Mouse (Mus musculus) hindbrain, embryonic 12.5 days (tissue): ENCODE results near the gene Lzic. TPM values are rescaled to one million over a fixed set of nuclear protein-coding genes. Genes with fewer than 3 reads are reported as not detected.
A peak's percentile ranks its signal among the peaks of the same experiment; 100 is the strongest.
"Not testable (repeated sequence)": the region's sequence is repeated elsewhere in the genome, so short reads cannot be mapped to it uniquely, and the experiment has no call there.

ENCODE experiments used
- ATAC-seq: fragments of 200-750 bp; cut with Nextera tagmentation; 2 replicates; pipeline ENCODE4 v1.8.0; 2017; ENCODE audit warnings: moderate TSS enrichment; ENCODE audit not compliant: low FRiP score
- H3K27ac ChIP-seq: fragments of 300-500 bp; sonication (generic); 2 replicates; pipeline ENCODE4 v1.5.1; 2016; ENCODE audit warnings: mild to moderate bottlenecking
- H3K27me3 ChIP-seq: fragments of 300-500 bp; sonication (generic); 2 replicates; pipeline ENCODE4 v1.6.1; 2016; ENCODE audit warnings: mild to moderate bottlenecking
- H3K36me3 ChIP-seq: fragments of 300-500 bp; sonication (generic); 2 replicates; pipeline ENCODE4 v1.6.1; 2016; ENCODE audit warnings: mild to moderate bottlenecking
- H3K4me1 ChIP-seq: fragments of 300-500 bp; sonication (generic); 2 replicates; pipeline ENCODE4 v1.6.1; 2016
- H3K4me2 ChIP-seq: fragments of 300-500 bp; sonication (generic); replicated peaks from 2 replicates; pipeline ENCODE4 v1.6.1; 2016; ENCODE audit warnings: mild to moderate bottlenecking
- H3K4me3 ChIP-seq: fragments of 300-500 bp; sonication (generic); 2 replicates; pipeline ENCODE4 v1.5.1; 2016; ENCODE audit warnings: mild to moderate bottlenecking
- H3K9ac ChIP-seq: fragments of 300-500 bp; sonication (generic); 2 replicates; pipeline ENCODE4 v1.6.1; 2016; ENCODE audit warnings: mild to moderate bottlenecking, moderate library complexity
- H3K9me3 ChIP-seq: fragments of 300-500 bp; sonication (generic); replicated peaks from 2 replicates; pipeline ENCODE4 v1.6.1; 2016; ENCODE audit warnings: mild to moderate bottlenecking
- WGBS: fragments of 180-500 bp; shearing (Covaris S2); methylation state at CpG from one replicate; pipeline ENCODE4 v1.1.7; 2016; 5-methylcytosine and 5-hydroxymethylcytosine counted together
- polyA plus RNA-seq: library from polyadenylated mRNA; unstranded; fragments of >200 nt; fragmentation: Nextera tagmentation; extraction: Ambion mirVana; gene quantifications from 2 replicates; pipeline ENCODE4 v1.2.1, GENCODE M21; 2016

The Lzic gene
- polyA plus RNA-seq = 46.7 and 46.8 TPM in 2 replicates

GRCm38 (mm10) chr4:149485053-149485824 is at the start of gene Lzic, which contains the start of gene Nmnat1:
Lzic (plus strand) TSS chr4:149485229.
Nmnat1 (minus strand) TSS chr4:149485202.
- Histone ChIP-seq H3K4me2 (peak within 1 kb of the TSS; percentile 84), H3K4me1 (peaks cover 12% of the 10 kb centered on the region), H3K27ac (peak within 1 kb of the TSS; percentile 66), H3K9me3 (no peaks in the 10 kb centered on the region), H3K36me3 (peaks cover 35% of the 10 kb centered on the region), H3K4me3 (peak within 1 kb of the TSS; percentile 57), H3K9ac (peak within 1 kb of the TSS; percentile 64), H3K27me3 (no peaks in the 10 kb centered on the region)
- under 1% methylated on average over 60 of the region's 60 CpGs for WGBS
- ATAC-seq = peak; percentile 98

DNA sequence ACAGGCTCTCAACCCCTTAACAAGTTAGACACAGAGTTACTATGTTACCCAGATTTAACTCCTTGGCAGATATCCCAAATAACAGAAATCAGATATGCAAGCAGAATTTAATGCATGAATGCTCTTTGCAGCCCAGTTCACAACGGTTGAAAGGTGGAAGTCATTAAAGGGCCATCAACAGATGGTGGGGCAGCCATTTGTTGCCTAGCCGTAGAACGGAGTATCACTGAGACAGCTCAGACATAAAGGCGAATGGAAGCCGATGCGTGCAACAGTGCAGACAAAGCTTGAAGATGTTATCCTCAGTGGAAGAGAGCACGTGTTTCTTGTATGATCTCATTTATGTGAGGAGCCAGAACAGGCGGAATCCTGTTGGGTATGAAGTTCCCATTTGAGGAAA is 44.5 kb upstream of the Lzic start:
- Histone ChIP-seq H3K4me3 (no peak overlapping the region), H3K9ac (no peak overlapping the region), H3K27ac (no peak overlapping the region), H3K36me3 (no peaks in the 10 kb centered on the region), H3K27me3 (no peaks in the 10 kb centered on the region), H3K4me2 (no peak overlapping the region), H3K9me3 (no peaks in the 10 kb centered on the region), H3K4me1 (peaks cover 9% of the 10 kb centered on the region)
- ATAC-seq = no peak
- WGBS = 62% methylated on average over 8 of the region's 8 CpGs

DNA sequence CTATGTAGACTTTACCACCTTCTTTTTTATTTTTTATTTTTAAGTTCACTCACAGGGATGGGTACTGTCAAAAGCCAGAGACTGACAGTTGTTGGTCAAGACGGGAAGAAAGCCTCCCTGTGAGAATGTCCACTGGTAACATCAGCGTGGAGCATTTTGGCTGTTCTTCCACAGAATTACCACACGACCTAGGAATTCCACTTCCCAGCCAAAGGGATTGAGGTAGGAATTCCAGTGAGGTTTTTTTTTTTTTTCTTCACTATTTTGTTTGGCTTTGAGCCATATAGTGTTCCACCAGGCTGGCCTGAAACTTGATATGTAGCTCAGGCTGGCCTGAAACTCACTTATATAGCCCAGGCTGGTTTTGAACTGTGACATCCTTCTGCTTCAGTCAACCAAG is 42.6 kb upstream of the Lzic start:
- H3K9ac ChIP-seq = no peak overlapping the region
- H3K27ac ChIP-seq = no peak overlapping the region
- H3K4me1 ChIP-seq = peaks cover 17% of the 10 kb centered on the region
- no peaks in the 10 kb centered on the region for H3K36me3 ChIP-seq
- ATAC-seq = no peak
- no peaks in the 10 kb centered on the region for H3K9me3 ChIP-seq
- no peak overlapping the region for H3K4me2 ChIP-seq
- H3K27me3 ChIP-seq = no peaks in the 10 kb centered on the region
- WGBS = 66% methylated on average over 3 of the region's 3 CpGs
- H3K4me3 ChIP-seq = no peak overlapping the region

DNA sequence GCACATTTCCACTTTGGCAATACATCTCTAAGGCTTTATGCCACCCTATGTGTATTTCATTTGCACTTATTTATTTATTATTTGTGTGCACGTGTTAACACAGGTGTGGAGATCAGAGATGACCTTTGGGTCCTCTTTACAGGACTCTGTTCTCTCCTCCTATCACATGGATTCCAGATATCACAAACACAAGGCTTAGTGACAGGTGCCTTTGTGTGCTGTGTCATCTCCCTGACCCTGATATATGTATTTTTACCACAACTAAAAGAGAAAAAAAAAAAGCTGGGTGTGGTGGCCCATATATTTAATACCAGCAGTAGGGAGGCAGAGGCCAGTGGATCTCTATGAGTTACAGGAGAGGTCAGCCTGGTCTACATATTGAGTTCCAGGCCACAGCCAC is 40.6 kb upstream of the Lzic start:
- Histone ChIP-seq H3K27me3 (no peaks in the 10 kb centered on the region), H3K4me2 (peak overlapping the region; percentile 58), H3K4me1 (peaks cover 17% of the 10 kb centered on the region), H3K36me3 (no peaks in the 10 kb centered on the region), H3K9ac (0 out of 2 replicates have a peak overlapping the region, but pooled peaks have one; percentile 66), H3K4me3 (no peak overlapping the region), H3K27ac (peak overlapping the region; percentile 95), H3K9me3 (no peaks in the 10 kb centered on the region)
- WGBS = 59% methylated on average over 1 of the region's 1 CpGs
- no peak for ATAC-seq

GRCm38 (mm10) chr4:149444964-149445701 is 39.9 kb upstream of the Lzic start:
- peak overlapping the region; percentile 31 for H3K4me3 ChIP-seq
- no peaks in the 10 kb centered on the region for H3K27me3 ChIP-seq
- no peaks in the 10 kb centered on the region for H3K36me3 ChIP-seq
- H3K9me3 ChIP-seq = no peaks in the 10 kb centered on the region
- peak; percentile 97 for ATAC-seq
- peak overlapping the region; percentile 58 for H3K4me2 ChIP-seq
- H3K9ac ChIP-seq = peak overlapping the region; percentile 66
- H3K4me1 ChIP-seq = peaks cover 17% of the 10 kb centered on the region
- WGBS = under 1% methylated on average over 36 of the region's 36 CpGs
- peak overlapping the region; percentile 95 for H3K27ac ChIP-seq

- Histone ChIP-seq H3K27ac (peak overlapping the region; percentile 95), H3K27me3 (no peaks in the 10 kb centered on the region), H3K4me2 (peak overlapping the region; percentile 58), H3K9me3 (no peaks in the 10 kb centered on the region), H3K9ac (0 out of 2 replicates have a peak overlapping the region, but pooled peaks have one; percentile 66), H3K36me3 (no peaks in the 10 kb centered on the region), H3K4me3 (no peak overlapping the region), H3K4me1 (peaks cover 17% of the 10 kb centered on the region)
- 2% methylated on average over 11 of the region's 11 CpGs for WGBS
- ATAC-seq = peak; percentile 63
These were observed 39.2 kb upstream of the Lzic start for GRCm38 (mm10) chr4:149445868-149446267.

- Histone ChIP-seq H3K27me3 (no peaks in the 10 kb centered on the region), H3K9ac (0 out of 2 replicates have a peak overlapping the region, but pooled peaks have one; percentile 66), H3K4me2 (peak overlapping the region; percentile 58), H3K27ac (peak overlapping the region; percentile 95), H3K4me1 (peaks cover 17% of the 10 kb centered on the region), H3K4me3 (no peak overlapping the region), H3K9me3 (no peaks in the 10 kb centered on the region), H3K36me3 (no peaks in the 10 kb centered on the region)
- 33% methylated on average over 1 of the region's 1 CpGs for WGBS
- no peak for ATAC-seq
These were observed 38.7 kb upstream of the Lzic start for GRCm38 (mm10) chr4:149446309-149446708.

GRCm38 (mm10) chr4:149450636-149451035 is 34.4 kb upstream of the Lzic start:
- no peak for ATAC-seq
- H3K9ac ChIP-seq = no peak overlapping the region
- no peaks in the 10 kb centered on the region for H3K27me3 ChIP-seq
- H3K36me3 ChIP-seq = no peaks in the 10 kb centered on the region
- H3K27ac ChIP-seq = no peak overlapping the region
- H3K4me2 ChIP-seq = no peak overlapping the region
- WGBS = 91% methylated on average over 3 of the region's 3 CpGs
- H3K4me1 ChIP-seq = peaks cover 8% of the 10 kb centered on the region
- H3K4me3 ChIP-seq = no peak overlapping the region
- H3K9me3 ChIP-seq = no peaks in the 10 kb centered on the region

DNA sequence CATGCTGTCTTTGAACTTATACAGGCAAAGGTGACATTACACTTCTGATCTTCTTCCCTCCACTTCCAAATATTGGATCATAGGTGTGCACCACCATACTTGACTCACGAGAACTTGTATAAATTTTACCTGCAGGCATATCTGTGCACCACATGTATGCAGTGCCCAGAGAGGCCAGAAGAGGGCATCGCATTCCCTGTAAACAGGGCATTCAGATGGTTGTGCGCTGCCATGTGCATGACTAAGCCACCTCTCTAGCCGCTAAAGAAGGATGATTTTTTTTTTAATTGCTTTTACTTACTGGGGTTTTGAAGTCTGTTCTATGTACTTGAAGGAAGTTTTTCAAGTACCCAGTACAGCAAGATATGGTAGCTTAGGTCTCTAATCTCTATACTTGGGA is 31.4 kb upstream of the Lzic start:
- Histone ChIP-seq H3K4me3 (no peak overlapping the region), H3K9ac (no peak overlapping the region), H3K4me1 (no peaks in the 10 kb centered on the region), H3K9me3 (no peaks in the 10 kb centered on the region), H3K36me3 (no peaks in the 10 kb centered on the region), H3K27me3 (no peaks in the 10 kb centered on the region), H3K27ac (no peak overlapping the region), H3K4me2 (no peak overlapping the region)
- 88% methylated on average over 4 of the region's 4 CpGs for WGBS
- ATAC-seq = no peak

GRCm38 (mm10) chr4:149454263-149454662 is 30.8 kb upstream of the Lzic start:
- no peaks in the 10 kb centered on the region for H3K36me3 ChIP-seq
- no peak overlapping the region for H3K4me2 ChIP-seq
- no peaks in the 10 kb centered on the region for H3K9me3 ChIP-seq
- ATAC-seq = no peak
- no peak overlapping the region for H3K9ac ChIP-seq
- no peaks in the 10 kb centered on the region for H3K4me1 ChIP-seq
- H3K4me3 ChIP-seq = no peak overlapping the region
- 89% methylated on average over 17 of the region's 17 CpGs for WGBS
- no peaks in the 10 kb centered on the region for H3K27me3 ChIP-seq
- H3K27ac ChIP-seq = no peak overlapping the region

DNA sequence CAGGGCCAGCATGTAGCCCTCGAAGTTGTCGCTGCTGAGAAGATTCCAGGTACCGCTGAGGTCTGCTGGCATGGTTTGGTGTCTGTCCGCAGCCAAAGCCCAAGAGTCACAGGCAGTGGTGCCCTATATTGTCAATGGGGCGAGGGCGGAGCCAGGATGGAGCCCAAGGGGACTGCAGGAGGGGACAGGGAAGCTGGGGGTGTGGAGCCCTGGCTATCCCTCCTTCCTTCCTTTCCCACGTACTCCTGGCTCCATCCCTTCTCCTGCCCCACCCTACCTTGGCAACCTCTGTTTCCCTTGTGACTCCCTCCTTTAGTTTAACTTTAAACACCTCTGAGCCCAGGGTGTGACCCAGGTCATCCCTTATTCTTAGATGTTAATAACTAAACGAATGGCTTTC is 30.1 kb upstream of the Lzic start, which contains the start of gene Rbp7:
TSS of gene Rbp7 (minus strand) at position 100 of the 400 bp plus-strand sequence.
- Histone ChIP-seq H3K4me2 (no peak within 1 kb of the TSS), H3K27me3 (no peaks in the 10 kb centered on the region), H3K4me3 (no peak within 1 kb of the TSS), H3K27ac (no peak within 1 kb of the TSS), H3K36me3 (no peaks in the 10 kb centered on the region), H3K4me1 (no peaks in the 10 kb centered on the region), H3K9me3 (no peaks in the 10 kb centered on the region), H3K9ac (no peak within 1 kb of the TSS)
- ATAC-seq = no peak
- 48% methylated on average over 8 of the region's 8 CpGs for WGBS

- H3K27me3 ChIP-seq, H3K36me3 ChIP-seq, H3K27ac ChIP-seq, H3K4me2 ChIP-seq, ATAC-seq, H3K4me3 ChIP-seq, H3K4me1 ChIP-seq, H3K9me3 ChIP-seq, H3K9ac ChIP-seq: not testable (repeated sequence)
- WGBS = 86% methylated on average over 27 of the region's 27 CpGs
These were observed 27.9 kb upstream of the Lzic start for GRCm38 (mm10) chr4:149457163-149457562.
